Mouse (Mus musculus) myocyte (in vitro differentiated cells): Measurements from ENCODE around the gene Tob1.

Source experiments
- CEBPB ChIP-seq: IDR thresholded peaks from 2 replicates; pipeline ENCODE4 v1.6.1; 2011; ENCODE audit warnings: mild to moderate bottlenecking, moderate library complexity; ENCODE audit not compliant: poor library complexity, insufficient read depth, severe bottlenecking
- E2F4 ChIP-seq: IDR thresholded peaks from one replicate; pipeline ENCODE4 v1.6.1; 2011; ENCODE audit warnings: mild to moderate bottlenecking, control low read depth, moderate library complexity; ENCODE audit not compliant: insufficient read depth
- MAX ChIP-seq: IDR thresholded peaks from one replicate; pipeline ENCODE4 v1.6.1; 2011; ENCODE audit warnings: low read depth, mild to moderate bottlenecking, control low read depth
- MYOD1 ChIP-seq, 3 experiments: IDR thresholded peaks; one replicate each; pipeline ENCODE4 v1.6.1; 2011; ENCODE audit warnings: control low read depth in 2 of 3, low read depth in 2 of 3, mild to moderate bottlenecking in 2 of 3, moderate library complexity in 1 of 3; ENCODE audit not compliant: insufficient read length in 2 of 3, control insufficient read depth in 1 of 3
- MYOG ChIP-seq, 3 experiments: IDR thresholded peaks; one replicate each; pipeline ENCODE4 v1.6.1; 2011; ENCODE audit warnings: control low read depth in 2 of 3, low read depth in 2 of 3, mild to moderate bottlenecking in 2 of 3; ENCODE audit not compliant: insufficient read length in 2 of 3, control insufficient read depth in 1 of 3, insufficient read depth in 1 of 3
- POLR2A ChIP-seq: IDR thresholded peaks from one replicate; pipeline ENCODE4 v1.6.1; 2011; ENCODE audit warnings: low read depth, mild to moderate bottlenecking, control low read depth, moderate library complexity; ENCODE audit not compliant: insufficient read length
- POLR2AphosphoS2 ChIP-seq: IDR thresholded peaks from one replicate; pipeline ENCODE4 v1.6.1; 2011; ENCODE audit warnings: low read depth, control low read depth; ENCODE audit not compliant: insufficient read length
- SRF ChIP-seq: IDR thresholded peaks from one replicate; pipeline ENCODE4 v1.6.1; 2011; ENCODE audit warnings: low read depth; ENCODE audit not compliant: control insufficient read depth, insufficient read length
- TCF12 ChIP-seq: IDR thresholded peaks from one replicate; pipeline ENCODE4 v1.6.1; 2011; ENCODE audit warnings: mild to moderate bottlenecking, control low read depth; ENCODE audit not compliant: poor library complexity, insufficient read depth, severe bottlenecking
- TCF3 ChIP-seq: IDR thresholded peaks from one replicate; pipeline ENCODE4 v1.6.1; 2011; ENCODE audit warnings: low read depth, control low read depth; ENCODE audit not compliant: insufficient read length
- USF1 ChIP-seq: IDR thresholded peaks from one replicate; pipeline ENCODE4 v1.6.1; 2011; ENCODE audit warnings: low read depth, mild to moderate bottlenecking, control low read depth, moderate library complexity

DNA sequence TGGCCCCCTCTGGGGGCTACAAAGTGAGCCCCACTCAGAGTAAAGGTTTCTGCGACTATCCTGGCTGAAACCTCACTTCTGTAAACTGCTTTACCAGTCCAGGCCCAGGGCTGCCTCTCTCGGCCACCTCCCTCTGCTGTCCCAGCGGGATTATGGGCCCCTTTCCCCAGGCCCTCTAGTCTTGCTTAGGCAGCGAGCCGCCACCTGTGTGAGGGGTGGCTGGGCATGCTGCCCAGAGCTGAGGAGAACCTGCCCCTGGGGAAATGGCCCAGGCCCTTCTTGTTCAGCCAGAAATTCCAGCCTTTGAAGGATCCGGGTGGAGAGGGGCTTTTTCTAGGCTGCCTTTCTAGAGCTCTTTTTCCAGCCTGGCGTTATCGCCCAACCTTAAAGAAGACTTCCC, 35.6 kb upstream of the Tob1 start:
- no peak for TF ChIP-seq MAX
- TF ChIP-seq POLR2A = no peak
- no peak for TF ChIP-seq SRF
- no peak for TF ChIP-seq E2F4
- TF ChIP-seq POLR2AphosphoS2 = no peak
- no peak for TF ChIP-seq TCF12
- TF ChIP-seq TCF3 = no peak
- no peak for TF ChIP-seq USF1
- no peak for TF ChIP-seq CEBPB
- peak in 1 of 3 experiments; percentile 51 for TF ChIP-seq MYOG (IDR thresholded peaks at IDR 0.05; ENCODE audit: control insufficient read depth in 1 of 3, insufficient read depth in 1 of 3, insufficient read length in 2 of 3, low read depth in 2 of 3)
- TF ChIP-seq MYOD1 (IDR thresholded peaks at IDR 0.05; ENCODE audit: control insufficient read depth in 1 of 3, insufficient read length in 2 of 3, low read depth in 2 of 3) = peak in 1 of 3 experiments; percentile 17
